Mouse (Mus musculus) lung, embryonic 14.5 days (tissue): ENCODE measurements around the gene Wnk2. TPM values are rescaled to one million over a fixed set of nuclear protein-coding genes. Genes with fewer than 3 reads are reported as not detected.

Experiments
- ATAC-seq: fragments of 200-750 bp; cut with Nextera tagmentation; 2 replicates; pipeline ENCODE4 v1.8.0; 2017; ENCODE audit warnings: mild to moderate bottlenecking, moderate TSS enrichment, moderate library complexity; ENCODE audit not compliant: insufficient read depth
- DNase-seq: peaks from one replicate; pipeline ENCODE4 v3.0.0-alpha.2; 2015
- H3K27ac ChIP-seq: fragments of 300-500 bp; sonication (generic); 2 replicates; pipeline ENCODE4 v1.5.1; 2014; ENCODE audit warnings: low read depth, mild to moderate bottlenecking, moderate library complexity
- H3K27me3 ChIP-seq: fragments of 300-500 bp; sonication (generic); 2 replicates; pipeline ENCODE4 v1.6.1; 2014; ENCODE audit warnings: low read length, control low read depth; ENCODE audit not compliant: insufficient read depth
- H3K36me3 ChIP-seq: fragments of 300-500 bp; sonication (generic); 2 replicates; pipeline ENCODE4 v1.6.1; 2014; ENCODE audit warnings: control low read depth; ENCODE audit not compliant: insufficient read depth
- H3K4me1 ChIP-seq: fragments of 300-500 bp; sonication (generic); 2 replicates; pipeline ENCODE4 v1.6.1; 2014; ENCODE audit warnings: antibody characterized with exemption, control low read depth; ENCODE audit not compliant: insufficient read depth
- H3K4me2 ChIP-seq: fragments of 300-500 bp; sonication (generic); 2 replicates; pipeline ENCODE4 v1.6.1; 2014; ENCODE audit warnings: mild to moderate bottlenecking
- H3K4me3 ChIP-seq: fragments of 300-500 bp; sonication (generic); 2 replicates; pipeline ENCODE4 v1.5.1; 2014; ENCODE audit warnings: low read depth, low read length
- H3K9ac ChIP-seq: fragments of 300-500 bp; sonication (generic); 2 replicates; pipeline ENCODE4 v1.6.1; 2014
- H3K9me3 ChIP-seq: fragments of 300-500 bp; sonication (generic); 2 replicates; pipeline ENCODE4 v1.6.1; 2016; ENCODE audit warnings: low read depth, low read length, control low read depth
- CTCF ChIP-seq: IDR thresholded peaks from 2 replicates; pipeline ENCODE4 v1.5.1; 2016; ENCODE audit warnings: antibody characterized with exemption, low read depth
- WGBS: fragments of 180-500 bp; shearing (Covaris S2); extraction: QIAGEN DNeasy Blood & Tissue Kit; methylation state at CpG from one replicate; pipeline ENCODE4 v1.1.7; 2014; 5-methylcytosine and 5-hydroxymethylcytosine counted together
- polyA plus RNA-seq: library from polyadenylated mRNA; unstranded; fragments of >200 nt; fragmentation: Nextera tagmentation; extraction: Ambion mirVana; gene quantifications from 2 replicates; pipeline ENCODE4 v1.2.1, GENCODE M21; 2014

Gene Wnk2
- polyA plus RNA-seq, 1 experiment from 2014 or later = 1.8 TPM

- Histone ChIP-seq H3K4me2 (no peak overlapping the region), H3K36me3 (no peaks in the 10 kb centered on the region), H3K4me1 (no peaks in the 10 kb centered on the region; the same call in 1 of the 2 replicates), H3K4me3 (no peak overlapping the region), H3K27ac (no peak overlapping the region), H3K9me3 (no peaks in the 10 kb centered on the region), H3K9ac (no peak overlapping the region), H3K27me3 (peaks cover 49% of the 10 kb centered on the region)
- no peak for TF ChIP-seq CTCF
- WGBS = 43% methylated on average over 6 of the region's 6 CpGs
- no peak for ATAC-seq
- no peak for DNase-seq
These were observed 3.4 kb downstream of the Wnk2 start for GRCm38 (mm10) chr13:49144451-49144850.

GRCm38 (mm10) chr13:49143323-49143722, 4.5 kb downstream of the Wnk2 start:
- H3K27ac ChIP-seq = no peak overlapping the region
- no peak overlapping the region for H3K9ac ChIP-seq
- no peak for TF ChIP-seq CTCF
- no peaks in the 10 kb centered on the region for H3K36me3 ChIP-seq
- no peak overlapping the region for H3K4me3 ChIP-seq
- no peak for ATAC-seq
- 82% methylated on average over 7 of the region's 7 CpGs for WGBS
- no peaks in the 10 kb centered on the region; the same call in 1 of the 2 replicates for H3K4me1 ChIP-seq
- DNase-seq = no peak
- H3K27me3 ChIP-seq = peaks cover 38% of the 10 kb centered on the region
- no peaks in the 10 kb centered on the region for H3K9me3 ChIP-seq
- no peak overlapping the region for H3K4me2 ChIP-seq

- H3K4me2 ChIP-seq = no peak overlapping the region
- H3K4me1 ChIP-seq = no peaks in the 10 kb centered on the region
- 72% methylated on average over 5 of the region's 5 CpGs for WGBS
- no peak overlapping the region for H3K27ac ChIP-seq
- DNase-seq = no peak
- no peaks in the 10 kb centered on the region for H3K36me3 ChIP-seq
- no peak for TF ChIP-seq CTCF
- no peak for ATAC-seq
- no peak overlapping the region for H3K9ac ChIP-seq
- no peak overlapping the region for H3K4me3 ChIP-seq
- H3K9me3 ChIP-seq = no peaks in the 10 kb centered on the region
- H3K27me3 ChIP-seq = peaks cover 29% of the 10 kb centered on the region
These were observed 5.4 kb downstream of the Wnk2 start for GRCm38 (mm10) chr13:49142396-49142795.

- H3K4me2 ChIP-seq = no peak overlapping the region
- H3K4me3 ChIP-seq = no peak overlapping the region
- H3K36me3 ChIP-seq = no peaks in the 10 kb centered on the region
- H3K9me3 ChIP-seq = no peaks in the 10 kb centered on the region
- ATAC-seq (peak; percentile 47; the same call in 1 of the 2 replicates), DNase-seq (peak; percentile 50)
- 50% methylated on average over 4 of the region's 4 CpGs for WGBS
- no peak overlapping the region for H3K9ac ChIP-seq
- H3K27ac ChIP-seq = no peak overlapping the region
- no peaks in the 10 kb centered on the region for H3K4me1 ChIP-seq
- peaks cover 11% of the 10 kb centered on the region for H3K27me3 ChIP-seq
- TF ChIP-seq CTCF = no peak
These were observed 7.2 kb downstream of the Wnk2 start for GRCm38 (mm10) chr13:49140567-49140966.

- DNase-seq (no peak), ATAC-seq (no peak)
- Histone ChIP-seq H3K27ac (no peak overlapping the region), H3K9ac (no peak overlapping the region), H3K4me2 (no peak overlapping the region), H3K4me3 (no peak overlapping the region), H3K27me3 (no peaks in the 10 kb centered on the region), H3K36me3 (no peaks in the 10 kb centered on the region), H3K9me3 (no peaks in the 10 kb centered on the region), H3K4me1 (peaks cover 3% of the 10 kb centered on the region; the same call in 1 of the 2 replicates)
- 88% methylated on average over 11 of the region's 11 CpGs for WGBS
- TF ChIP-seq CTCF = no peak
These were observed 13.3 kb downstream of the Wnk2 start for GRCm38 (mm10) chr13:49134491-49134890.

GRCm38 (mm10) chr13:49133125-49133524, 14.7 kb downstream of the Wnk2 start:
- peaks cover 3% of the 10 kb centered on the region; the same call in 1 of the 2 replicates for H3K4me1 ChIP-seq
- no peak overlapping the region for H3K4me2 ChIP-seq
- DNase-seq (no peak), ATAC-seq (no peak)
- 63% methylated on average over 4 of the region's 4 CpGs for WGBS
- H3K4me3 ChIP-seq = no peak overlapping the region
- no peak overlapping the region for H3K9ac ChIP-seq
- H3K36me3 ChIP-seq = no peaks in the 10 kb centered on the region
- H3K27me3 ChIP-seq = no peaks in the 10 kb centered on the region
- no peak overlapping the region for H3K27ac ChIP-seq
- H3K9me3 ChIP-seq = no peaks in the 10 kb centered on the region
- no peak for TF ChIP-seq CTCF

GRCm38 (mm10) chr13:49131946-49132687, 15.7 kb downstream of the Wnk2 start:
- H3K4me1 ChIP-seq = peaks cover 3% of the 10 kb centered on the region; the same call in 1 of the 2 replicates
- H3K4me2 ChIP-seq = no peak overlapping the region
- ATAC-seq = no peak
- H3K9me3 ChIP-seq = no peaks in the 10 kb centered on the region
- no peak overlapping the region for H3K9ac ChIP-seq
- peak; percentile 11 for DNase-seq
- H3K27ac ChIP-seq = peak overlapping the region; percentile 51; the same call in 1 of the 2 replicates
- no peak overlapping the region for H3K4me3 ChIP-seq
- WGBS = 52% methylated on average over 7 of the region's 7 CpGs
- no peak for TF ChIP-seq CTCF
- H3K36me3 ChIP-seq = no peaks in the 10 kb centered on the region
- H3K27me3 ChIP-seq = no peaks in the 10 kb centered on the region
